Mouse (Mus musculus) thymus, postnatal 0 days (tissue): ENCODE data around the gene Otud3. TPM values are rescaled to one million over a fixed set of nuclear protein-coding genes. Genes with fewer than 3 reads are reported as not detected.
"Not testable (repeated sequence)": the region's sequence is repeated elsewhere in the genome, so short reads cannot be mapped to it uniquely, and the experiment has no call there.

ENCODE experiments used
- DNase-seq: peaks from one replicate; pipeline ENCODE4 v3.0.0-alpha.2; 2015; ENCODE audit warnings: low spot score
- polyA plus RNA-seq: library from polyadenylated mRNA; unstranded; fragments of >200 nt; fragmentation: Nextera tagmentation; extraction: Ambion mirVana; gene quantifications from 2 replicates; pipeline ENCODE4 v1.2.1, GENCODE M21; 2015

Gene Otud3
- polyA plus RNA-seq, 1 experiment from 2014 or later = 4.4 TPM

DNA sequence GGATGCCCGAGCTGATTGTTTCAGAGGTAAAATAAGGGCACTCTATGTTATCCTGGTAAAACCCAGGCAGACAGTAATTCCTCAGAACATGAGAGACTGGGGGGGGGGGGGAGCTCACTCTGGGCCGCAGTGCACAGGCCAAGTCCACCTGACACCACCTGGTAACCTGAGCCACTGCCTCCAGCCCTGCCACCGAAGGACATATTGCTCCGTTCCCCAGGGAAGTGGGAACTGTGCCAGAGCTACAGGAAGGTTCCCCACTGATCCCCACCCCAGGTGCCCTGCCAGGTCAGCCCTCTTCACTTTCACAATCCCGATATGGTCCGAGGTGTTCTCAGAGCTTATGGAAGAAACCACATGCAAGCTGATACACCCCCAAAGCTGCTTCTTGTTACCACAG lies 21.1 kb downstream of the Otud3 start:
- DNase-seq = no peak

- DNase-seq = no peak
Observed at GRCm38 (mm10) chr4:138889635-138890034, 24.1 kb downstream of the Otud3 start.

DNA sequence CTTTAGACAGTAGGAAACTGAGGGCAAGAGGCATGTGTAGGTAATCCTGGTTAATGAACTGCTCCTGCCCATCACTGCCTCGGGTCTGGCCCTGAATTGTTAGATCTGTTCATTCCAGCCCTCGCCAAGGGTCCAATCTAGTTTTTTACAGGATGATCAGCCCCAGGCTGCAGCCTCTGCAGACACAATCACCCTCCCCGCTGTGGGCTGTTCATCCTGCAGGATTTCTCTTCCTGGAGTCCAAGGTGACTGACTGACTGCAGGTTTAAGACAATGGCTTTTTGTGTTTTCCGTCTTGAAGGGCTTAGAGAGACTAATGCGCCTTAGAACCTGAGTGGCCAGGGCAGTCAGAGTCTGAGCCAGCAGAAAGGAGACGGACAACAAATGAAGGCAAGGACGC lies 24.6 kb downstream of the Otud3 start:
- no peak for DNase-seq

DNA sequence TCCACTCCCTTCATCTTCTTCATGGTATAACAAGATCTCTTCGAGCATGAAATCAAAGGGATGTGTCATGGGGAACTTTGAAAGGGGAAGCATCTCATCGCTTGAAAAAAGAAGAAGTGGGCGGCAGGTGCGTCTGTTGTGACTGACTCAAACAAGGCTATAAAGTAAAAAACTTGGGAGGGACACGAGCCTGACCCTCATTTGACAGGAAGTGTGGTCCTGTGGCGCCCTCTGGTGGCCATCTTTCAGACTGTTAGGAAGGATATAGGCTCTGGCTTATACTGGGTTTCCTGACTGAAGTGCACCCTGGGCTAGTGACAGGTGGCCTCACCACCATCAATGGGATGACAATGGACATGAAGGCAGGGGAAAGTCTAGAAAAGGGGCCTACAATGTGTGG lies 29.5 kb downstream of the Otud3 start:
- DNase-seq = peak; percentile 68

GRCm38 (mm10) chr4:138882179-138882578 lies 31.6 kb downstream of the Otud3 start:
- DNase-seq = no peak

DNA sequence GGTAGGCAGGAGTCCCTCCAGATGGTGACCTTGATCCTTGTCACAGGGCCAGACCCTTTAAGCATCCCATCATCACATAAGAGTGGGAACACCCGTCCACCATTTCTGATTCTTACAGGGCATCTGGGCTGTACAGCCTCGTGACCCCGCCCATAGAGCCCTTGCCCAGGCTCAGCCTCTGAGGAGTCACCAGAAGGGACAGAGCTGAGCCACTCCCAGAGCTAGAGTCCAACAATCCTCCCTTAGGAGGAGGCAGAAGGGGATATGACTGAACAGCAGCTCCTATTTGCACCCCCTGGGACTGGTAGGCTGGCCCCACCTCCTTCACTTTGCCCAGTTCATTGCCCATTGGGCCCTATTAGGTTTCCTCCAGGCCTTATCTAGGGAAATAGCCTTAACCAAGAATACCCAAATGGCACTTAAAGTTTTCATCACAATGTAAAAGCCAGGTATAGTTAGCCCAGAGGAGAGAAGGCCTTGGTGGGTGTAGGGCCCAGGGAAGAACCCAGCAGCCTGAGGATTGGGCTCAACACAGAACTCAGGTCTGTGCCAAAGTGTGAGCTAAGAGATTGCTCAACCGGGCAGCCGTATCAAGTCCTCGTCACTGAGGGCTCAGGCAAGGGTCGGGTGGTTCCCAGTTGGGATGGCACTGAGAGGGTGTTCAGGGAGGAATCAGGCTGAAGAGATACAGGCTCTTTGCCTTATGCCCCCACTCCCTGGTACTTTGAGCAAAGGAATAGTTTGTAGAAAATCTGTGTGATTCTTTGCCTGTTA lies 32.7 kb downstream of the Otud3 start:
- no peak for DNase-seq

GRCm38 (mm10) chr4:138879808-138880207 lies 33.9 kb downstream of the Otud3 start:
- no peak for DNase-seq

DNA sequence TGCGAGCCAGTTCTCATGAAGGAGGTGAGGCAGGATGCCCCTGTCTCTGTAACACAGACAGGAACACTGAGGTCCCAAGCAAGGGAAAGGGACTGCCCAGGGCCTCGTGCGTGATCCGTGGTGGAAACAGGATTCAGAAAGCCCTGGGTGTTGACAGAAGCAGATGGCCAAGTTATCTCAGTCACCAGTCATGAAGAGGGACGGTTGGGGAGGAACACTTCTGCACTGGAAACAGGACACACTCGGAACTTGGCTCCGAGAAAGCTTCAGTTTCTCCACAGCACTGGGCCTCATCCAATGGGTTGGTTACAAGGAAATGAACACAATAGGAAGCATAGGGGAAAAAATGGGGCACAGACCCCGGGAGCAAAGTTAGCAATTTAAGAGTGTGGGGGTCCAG lies 35.0 kb downstream of the Otud3 start:
- DNase-seq = no peak

DNA sequence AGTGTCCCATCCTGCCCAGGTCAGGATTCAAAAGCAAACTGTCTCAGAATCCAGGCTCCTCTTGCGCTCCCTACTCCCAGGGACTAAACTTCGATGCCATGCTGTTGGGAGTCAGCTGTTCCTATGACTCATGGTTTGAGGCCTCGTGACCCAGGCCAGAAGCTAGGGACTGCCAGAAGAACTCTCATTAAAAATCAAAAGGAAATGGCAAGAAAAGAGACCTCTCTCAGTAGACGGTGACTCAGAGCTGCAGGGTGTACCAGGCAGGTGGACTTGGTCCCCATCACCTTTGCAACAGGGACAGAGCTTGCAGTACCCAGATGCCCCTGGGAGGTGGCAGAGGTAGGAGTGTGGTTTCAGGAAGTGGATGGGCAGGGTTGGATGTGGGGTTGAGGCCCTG lies 36.0 kb downstream of the Otud3 start, which contains the start of gene Pla2g2e:
Gene Pla2g2e (plus strand): TSS at position 212 of the 400 bp plus-strand sequence.
- DNase-seq = no peak

DNA sequence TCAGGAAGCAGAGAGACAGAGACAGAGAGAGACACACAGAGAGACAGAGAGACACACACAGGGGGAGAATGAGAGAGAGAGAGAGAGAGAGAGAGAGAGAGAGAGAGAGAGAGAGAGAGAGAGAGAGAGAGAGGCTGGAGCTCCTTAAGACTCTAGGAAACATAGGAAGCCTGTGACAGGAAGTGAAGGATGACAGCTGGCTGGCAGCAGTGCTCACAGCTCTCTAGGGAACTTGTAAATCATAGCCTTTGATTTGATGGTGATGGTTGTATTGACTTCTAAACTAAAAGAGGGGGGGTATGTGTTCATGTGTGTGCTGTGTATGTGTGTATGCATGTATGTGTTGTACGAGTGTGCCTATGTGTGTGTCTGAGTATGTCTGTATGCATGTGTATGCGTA lies 37.8 kb downstream of the Otud3 start:
- no peak for DNase-seq

- not testable (repeated sequence) for DNase-seq
Observed at GRCm38 (mm10) chr4:138875275-138875674, 38.5 kb downstream of the Otud3 start.

- DNase-seq = no peak
Observed at GRCm38 (mm10) chr4:138873864-138874263, 39.9 kb downstream of the Otud3 start, which contains the start of gene Gm13030. TSS of gene Gm13030 (minus strand) at chr4:138873964.

GRCm38 (mm10) chr4:138868666-138869065 lies 45.1 kb downstream of the Otud3 start:
- no peak for DNase-seq

GRCm38 (mm10) chr4:138866413-138866812 lies 47.3 kb downstream of the Otud3 start:
- peak; percentile 57 for DNase-seq

DNA sequence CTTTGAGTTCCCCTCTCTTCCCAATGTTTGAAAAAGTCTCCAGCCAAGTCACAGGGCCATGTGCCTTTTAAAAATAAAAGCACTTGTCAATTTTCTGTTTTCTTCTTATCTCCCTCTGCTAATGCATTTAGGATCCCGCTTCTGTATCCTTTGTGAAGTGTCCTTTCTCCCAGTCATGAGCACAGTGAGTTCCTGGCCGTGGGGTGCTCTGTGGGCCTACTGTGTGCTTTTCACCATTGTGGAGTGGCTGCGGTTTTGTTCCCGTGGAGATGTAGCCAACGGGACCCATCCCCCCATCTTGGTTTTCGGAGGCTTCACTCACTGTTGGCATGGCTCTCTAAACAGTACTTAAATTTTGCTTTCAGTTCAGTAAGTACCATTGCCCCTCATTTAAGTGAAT lies 47.8 kb downstream of the Otud3 start:
- no peak for DNase-seq

DNA sequence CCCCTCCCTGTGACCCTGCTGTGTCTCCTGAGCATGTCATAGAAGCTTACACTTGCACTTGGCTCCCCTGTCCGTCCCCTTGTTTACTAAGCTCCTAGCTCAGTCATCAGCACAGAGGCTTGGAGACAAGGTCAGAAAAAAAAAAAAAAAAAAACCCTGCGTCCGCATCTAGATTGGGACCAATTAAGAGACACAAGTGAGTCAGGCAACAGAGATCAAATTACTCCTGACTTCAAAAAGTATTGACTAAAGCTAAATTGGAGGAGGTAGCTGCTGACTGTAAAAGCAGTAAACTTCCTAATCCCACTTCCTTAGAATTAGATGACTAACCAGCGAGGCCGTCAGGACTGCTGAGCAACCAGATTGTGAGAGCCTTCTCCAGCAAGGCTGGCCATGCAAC lies 48.7 kb downstream of the Otud3 start:
- DNase-seq = no peak

GRCm38 (mm10) chr4:138863344-138863998 lies 50.3 kb downstream of the Otud3 start, which contains the start of gene Pla2g5:
TSS of gene Pla2g5 (minus strand) at chr4:138863482.
- DNase-seq = no peak

DNA sequence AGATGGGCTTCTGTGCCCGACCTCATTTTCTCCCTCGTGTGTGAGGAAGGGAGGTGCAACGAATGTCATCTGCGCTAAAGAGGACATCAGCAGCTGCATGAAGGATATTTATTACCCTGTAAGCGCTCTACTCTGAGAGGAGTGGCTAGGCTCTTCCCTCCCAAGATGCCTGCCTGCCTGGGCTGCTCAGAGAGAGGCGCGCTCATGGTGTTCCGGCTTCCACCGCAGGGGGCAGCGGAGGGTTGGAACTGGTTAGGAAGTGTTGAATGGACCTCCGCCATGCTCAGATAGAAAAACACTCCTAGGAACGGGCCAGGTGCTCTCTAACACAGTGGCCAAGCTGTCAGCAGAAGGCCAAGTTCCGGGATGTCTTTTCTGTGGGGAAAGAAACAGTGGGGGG lies 54.0 kb downstream of the Otud3 start:
- DNase-seq = peak; percentile 51

DNA sequence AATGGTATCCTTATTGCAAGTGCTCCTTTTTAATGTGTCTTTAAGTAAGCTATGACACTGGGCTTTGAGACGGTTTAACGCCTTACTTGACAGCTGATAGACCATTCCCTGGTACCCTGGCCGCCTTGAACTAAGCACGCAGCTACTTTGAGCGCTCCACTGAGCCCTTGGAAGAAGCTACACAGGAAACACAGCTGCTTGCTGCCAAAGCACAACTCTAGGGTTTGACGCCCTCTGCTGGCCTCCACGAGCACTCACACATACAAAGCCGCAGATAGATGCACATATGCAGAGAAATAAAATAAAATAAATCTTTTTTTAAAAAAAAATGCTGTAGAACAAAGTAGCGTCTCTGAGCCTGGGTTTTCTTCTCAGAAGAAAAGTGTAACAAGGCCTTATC lies 54.5 kb downstream of the Otud3 start:
- DNase-seq = peak; percentile 33

GRCm38 (mm10) chr4:138858446-138858845 lies 55.3 kb downstream of the Otud3 start:
- DNase-seq = no peak

DNA sequence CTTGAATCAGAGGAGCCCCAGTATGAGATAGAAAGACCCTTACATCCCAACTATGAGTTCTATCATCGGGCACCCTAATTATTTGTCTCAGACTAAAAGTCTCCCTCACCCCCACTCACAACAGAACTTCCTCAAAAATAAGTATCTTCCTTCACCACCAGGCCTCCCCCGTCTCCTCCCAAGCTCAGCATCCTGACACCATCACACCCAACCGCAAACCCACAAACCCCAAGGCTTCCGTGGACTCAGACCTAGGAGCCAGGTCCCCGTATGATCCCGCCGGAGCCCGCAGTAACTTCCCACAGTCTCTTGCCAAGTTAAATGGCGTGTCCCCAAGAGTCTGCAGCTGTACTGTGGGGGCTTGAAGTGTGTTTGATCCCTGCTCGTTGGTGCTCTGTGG lies 56.2 kb downstream of the Otud3 start:
- no peak for DNase-seq

GRCm38 (mm10) chr4:138856491-138856890 lies 57.3 kb downstream of the Otud3 start:
- peak; percentile 75 for DNase-seq
